In genomic region chr8:45763690-45764342, GRCm38 (mm10) we compare ENCODE assay signal across 8 mouse cellular contexts.
DNase-seq lines count a peak whose midpoint lies in the region; ATAC-seq lines count a peak whose summit lies in the region.

No protein-coding gene starts in this region.

- H3K36me3 ChIP-seq in heart, embryonic 13.5 days, result peaks cover 73% of the 10 kb centered on the region

- peak; percentile 53 to 59 for DNase-seq in cerebellum, postnatal 10 days
- DNase-seq in cerebellum, adult 11 months, result no peak
- DNase-seq in ovary, adult 18-20 months (ENCODE audit: low spot score), result peak; percentile 17
- no peak for DNase-seq in ovary, postnatal 10 days (ENCODE audit: low spot score)
- DNase-seq in lung, postnatal 36 days, result peak; percentile 17
- no peak for DNase-seq in thymus, adult 18-20 months

- H3K9me3 ChIP-seq in heart, embryonic 13.5 days, result no peaks in the 10 kb centered on the region

- no peaks in the 10 kb centered on the region for H3K27me3 ChIP-seq in heart, embryonic 13.5 days (replicated peaks)

- peak overlapping the region; percentile 56; the same call in 1 of the 2 replicates for H3K9ac ChIP-seq in heart, embryonic 13.5 days

- peaks cover 32% of the 10 kb centered on the region for H3K4me1 ChIP-seq in heart, embryonic 13.5 days

- H3K27ac ChIP-seq in heart, embryonic 13.5 days (replicated peaks), result peak overlapping the region; percentile 66

- 37% methylated on average over 11 of the region's 11 CpGs for WGBS in heart, embryonic 13.5 days

- ATAC-seq in heart, embryonic 13.5 days (ENCODE audit: extremely low read depth, insufficient number of reproducible peaks, low FRiP score, low TSS enrichment), result no peak
- ATAC-seq in megakaryocyte-erythroid progenitor cell, adult 5-6 weeks (replicated peaks; ENCODE audit: low FRiP score, low TSS enrichment, poor library complexity, severe bottlenecking), result no peak

- H3K4me2 ChIP-seq in heart, embryonic 13.5 days, result peak overlapping the region; percentile 23; the same call in 1 of the 2 replicates

- peak overlapping the region; percentile 2; the same call in 1 of the 2 replicates for H3K4me3 ChIP-seq in heart, embryonic 13.5 days

Comparison
In these comparisons a context has a peak if more than half of its experiments do, and no peak if none do; other contexts are left out.
1. DNase-seq: peak in cerebellum, postnatal 10 days (2 of 2), ovary, adult 18-20 months (single experiment) and lung, postnatal 36 days (single experiment); none in cerebellum, adult 11 months (single experiment), ovary, postnatal 10 days (single experiment) and thymus, adult 18-20 months (0 of 2).